Mouse (Mus musculus) erythroblast, embryonic 14.5 days (primary cell): ENCODE data around the gene Spns1. TPM values are rescaled to one million over a fixed set of nuclear protein-coding genes. Genes with fewer than 3 reads are reported as not detected.

ENCODE experiments used
- H3K27me3 ChIP-seq: 2 replicates; pipeline ENCODE4 v1.6.1; 2012; ENCODE audit warnings: inconsistent platforms; ENCODE audit not compliant: control insufficient read depth
- H3K36me3 ChIP-seq: 2 replicates; pipeline ENCODE4 v1.6.1; 2012; ENCODE audit warnings: mild to moderate bottlenecking, inconsistent platforms; ENCODE audit not compliant: control insufficient read depth
- H3K4me1 ChIP-seq: 2 replicates; pipeline ENCODE4 v1.6.1; 2012; ENCODE audit warnings: inconsistent platforms; ENCODE audit not compliant: control insufficient read depth
- H3K4me3 ChIP-seq: replicated peaks from 2 replicates; pipeline ENCODE3; 2012; ENCODE audit warnings: moderate library complexity, mild to moderate bottlenecking, inconsistent platforms
- H3K9me3 ChIP-seq: 2 replicates; pipeline ENCODE4 v1.6.1; 2012; ENCODE audit warnings: low read length, inconsistent platforms, mixed read lengths; ENCODE audit not compliant: control insufficient read depth
- GATA1 ChIP-seq: IDR thresholded peaks from 2 replicates; pipeline ENCODE4 v1.6.1; 2012; ENCODE audit warnings: low read length, inconsistent platforms, mixed read lengths
- TAL1 ChIP-seq: IDR thresholded peaks from 3 replicates; pipeline ENCODE4 v1.6.1; 2012; ENCODE audit warnings: low read length, inconsistent platforms, mixed read lengths
- polyA plus RNA-seq: library from polyadenylated mRNA; stranded (reverse); fragments of >175 nt; gene quantifications from 2 replicates; pipeline ENCODE4 v1.2.3, GENCODE M21; 2012

Gene Spns1
- polyA plus RNA-seq, 1 experiment: 3.3 TPM

- H3K4me3 ChIP-seq: peak overlapping the region; percentile 36
- H3K9me3 ChIP-seq: no peaks in the 10 kb centered on the region
- no peaks in the 10 kb centered on the region for H3K27me3 ChIP-seq
- no peaks in the 10 kb centered on the region for H3K36me3 ChIP-seq
- peaks cover 56% of the 10 kb centered on the region for H3K4me1 ChIP-seq
- TF ChIP-seq GATA1 (peak; percentile 24; the same call in 1 of the 2 replicates), TAL1 (peak; percentile 29; the same call in 2 of the 3 replicates)
Observed at GRCm38 (mm10) chr7:126356793-126357591, 20.3 kb downstream of the Spns1 start.

- Histone ChIP-seq H3K27me3 (no peaks in the 10 kb centered on the region), H3K4me3 (no peak overlapping the region), H3K4me1 (peaks cover 56% of the 10 kb centered on the region), H3K9me3 (no peaks in the 10 kb centered on the region), H3K36me3 (no peaks in the 10 kb centered on the region)
- TF ChIP-seq TAL1: no peak
- no peak for TF ChIP-seq GATA1
Observed at GRCm38 (mm10) chr7:126355847-126356597, 21.2 kb downstream of the Spns1 start.

DNA sequence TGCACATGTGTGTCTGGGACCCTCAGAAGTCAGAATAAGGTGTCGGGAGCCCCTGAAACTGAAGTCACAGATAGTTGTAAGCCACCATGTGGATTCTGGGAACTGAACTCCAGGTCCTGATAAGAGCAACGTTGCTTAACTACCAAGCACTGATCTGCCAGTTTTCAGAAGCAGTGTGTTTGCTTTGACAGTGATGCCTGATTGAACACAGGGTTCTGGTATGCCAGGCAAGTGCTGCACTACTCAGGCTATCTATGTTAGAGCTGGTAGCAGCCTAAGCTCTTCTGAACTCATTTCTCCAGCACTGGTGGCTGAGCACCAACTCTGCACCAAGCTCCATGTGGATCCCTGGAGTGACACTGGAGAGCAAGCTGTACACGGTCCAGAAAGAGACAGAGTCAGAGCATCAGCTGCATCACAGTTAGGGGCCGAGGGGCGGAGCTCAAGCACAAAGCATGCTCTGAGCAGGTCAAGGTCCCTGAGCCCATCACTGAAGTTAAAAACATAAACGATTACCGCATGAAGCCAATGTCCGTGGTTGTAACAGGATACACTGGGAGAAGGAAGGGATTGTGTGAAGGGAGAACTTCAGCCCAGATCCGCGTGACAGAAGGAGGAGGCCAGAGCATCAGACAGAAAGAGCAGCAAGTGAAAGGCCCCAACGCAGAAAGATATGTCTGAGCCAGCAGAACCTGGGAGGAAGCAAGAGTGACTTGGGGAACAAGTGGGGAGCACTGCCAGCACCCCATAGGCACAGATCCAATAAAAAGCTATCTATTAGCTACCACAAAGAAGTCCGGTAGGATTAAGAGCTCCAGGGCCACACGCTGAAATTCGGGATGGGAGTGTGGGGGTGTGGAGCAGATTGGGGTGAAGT is 22.3 kb downstream of the Spns1 start:
- H3K36me3 ChIP-seq: no peaks in the 10 kb centered on the region
- H3K27me3 ChIP-seq: no peaks in the 10 kb centered on the region
- H3K4me3 ChIP-seq: no peak overlapping the region
- H3K9me3 ChIP-seq: no peaks in the 10 kb centered on the region
- no peak for TF ChIP-seq GATA1
- TF ChIP-seq TAL1: no peak
- H3K4me1 ChIP-seq: peaks cover 56% of the 10 kb centered on the region

GRCm38 (mm10) chr7:126353994-126354365 is 23.3 kb downstream of the Spns1 start:
- Histone ChIP-seq H3K36me3 (no peaks in the 10 kb centered on the region), H3K4me3 (no peak overlapping the region), H3K4me1 (peaks cover 55% of the 10 kb centered on the region), H3K9me3 (no peaks in the 10 kb centered on the region), H3K27me3 (no peaks in the 10 kb centered on the region)
- TF ChIP-seq TAL1 (no peak), GATA1 (no peak)

GRCm38 (mm10) chr7:126353251-126353993 is 23.8 kb downstream of the Spns1 start:
- Histone ChIP-seq H3K9me3 (no peaks in the 10 kb centered on the region), H3K27me3 (peaks cover 2% of the 10 kb centered on the region; the same call in 1 of the 2 replicates), H3K36me3 (no peaks in the 10 kb centered on the region), H3K4me1 (peaks cover 55% of the 10 kb centered on the region), H3K4me3 (no peak overlapping the region)
- no peak for TF ChIP-seq TAL1
- no peak for TF ChIP-seq GATA1

DNA sequence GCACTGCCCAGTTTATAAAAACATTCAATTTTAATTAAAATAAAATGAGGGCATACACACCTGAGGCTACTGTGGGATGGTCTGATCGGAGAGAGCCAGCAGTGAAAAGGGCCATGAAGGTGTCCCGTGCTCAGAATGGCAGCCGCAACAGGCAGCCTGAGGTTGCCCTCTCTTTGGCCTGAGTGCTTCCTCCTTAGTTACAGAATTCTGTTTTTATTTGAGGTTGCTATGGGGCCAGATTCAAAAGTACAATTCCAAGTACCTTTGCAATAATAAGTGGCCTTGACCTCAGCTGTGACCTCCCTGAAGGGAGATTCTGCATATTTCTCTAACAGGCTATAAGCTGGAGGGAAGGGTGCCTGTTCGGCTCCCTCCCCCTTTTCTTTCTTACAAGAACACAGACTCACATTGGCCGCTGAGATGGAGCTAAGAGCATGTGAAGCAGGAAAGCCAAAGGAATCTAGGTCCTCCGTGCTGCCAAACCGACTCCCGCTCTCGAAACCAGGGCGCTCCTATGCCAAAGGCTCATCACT is 25.8 kb downstream of the Spns1 start:
- Histone ChIP-seq H3K27me3 (peaks cover 2% of the 10 kb centered on the region; the same call in 1 of the 2 replicates), H3K4me1 (peaks cover 42% of the 10 kb centered on the region)

DNA sequence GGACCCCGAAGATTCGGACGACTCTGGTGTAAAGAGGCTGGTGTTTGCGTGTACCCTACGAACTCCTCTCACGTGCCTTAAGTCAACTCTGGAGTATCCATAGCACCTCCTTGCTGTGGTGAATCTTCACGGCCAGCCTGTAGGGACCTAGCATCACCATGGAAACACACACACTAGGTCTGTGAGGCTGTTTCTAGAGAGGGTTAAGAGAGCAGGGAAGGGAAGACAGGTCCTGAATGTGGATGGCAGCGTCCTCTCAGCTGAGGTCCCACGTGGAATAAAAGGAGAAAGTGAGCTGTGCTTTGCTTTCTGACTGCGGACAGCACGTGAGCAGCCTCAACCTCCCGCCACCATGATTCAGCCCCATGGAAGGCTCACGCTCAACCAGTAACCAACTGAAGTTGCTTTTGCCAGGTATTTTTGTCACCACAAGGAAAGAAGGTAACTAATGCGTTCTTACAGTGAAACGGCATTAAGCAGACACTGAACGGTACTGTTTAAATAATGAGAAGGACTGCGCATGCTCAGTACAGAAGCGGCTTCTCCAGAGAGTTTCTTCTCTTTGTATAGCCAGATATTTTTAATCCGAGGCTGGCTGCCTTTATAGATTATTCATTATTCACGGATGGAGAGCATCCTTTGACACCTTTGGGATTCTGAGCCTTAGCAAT is 26.4 kb downstream of the Spns1 start:
- Histone ChIP-seq H3K9me3 (no peaks in the 10 kb centered on the region), H3K4me1 (peaks cover 36% of the 10 kb centered on the region), H3K27me3 (peaks cover 2% of the 10 kb centered on the region; the same call in 1 of the 2 replicates), H3K4me3 (no peak overlapping the region), H3K36me3 (no peaks in the 10 kb centered on the region)
- TF ChIP-seq TAL1 (no peak), GATA1 (no peak)

More for the DNA sequence above, 25.8 kb downstream of the Spns1 start:
- no peaks in the 10 kb centered on the region for H3K36me3 ChIP-seq
- no peak overlapping the region for H3K4me3 ChIP-seq
- H3K9me3 ChIP-seq: no peaks in the 10 kb centered on the region
- TF ChIP-seq GATA1 (no peak), TAL1 (no peak)
